ENCODE assay signal across 7 mouse cellular contexts in genomic region chr16:62846498-62847312, GRCm38 (mm10). TPM values are rescaled to one million over a fixed set of nuclear protein-coding genes. Genes with fewer than 3 reads are reported as not detected.
DNase-seq lines count a peak whose midpoint lies in the region; ATAC-seq lines count a peak whose summit lies in the region.

TSS of gene Arl13b (minus strand) at chr16:62847040.

- no peaks in the 10 kb centered on the region; the same call in 1 of the 2 replicates for H3K4me1 ChIP-seq in embryonic facial prominence, embryonic 11.5 days (ENCODE audit: control insufficient read depth, insufficient read depth, low read length)
- H3K4me1 ChIP-seq in limb, embryonic 10.5 days = peaks cover 17% of the 10 kb centered on the region; the same call in 1 of the 2 replicates
- peaks cover 22% of the 10 kb centered on the region for H3K4me1 ChIP-seq in midbrain, embryonic 13.5 days (replicated peaks)

- H3K4me3 ChIP-seq in embryonic facial prominence, embryonic 11.5 days (ENCODE audit: low read depth, low read length) = peak within 1 kb of the TSS; percentile 83
- H3K4me3 ChIP-seq in limb, embryonic 10.5 days = peak within 1 kb of the TSS; percentile 90
- peak within 1 kb of the TSS; percentile 67 for H3K4me3 ChIP-seq in midbrain, embryonic 13.5 days (replicated peaks)

- peak within 1 kb of the TSS; percentile 77 for H3K9ac ChIP-seq in embryonic facial prominence, embryonic 11.5 days (replicated peaks; ENCODE audit: low read length)
- H3K9ac ChIP-seq in midbrain, embryonic 13.5 days (replicated peaks) = peak within 1 kb of the TSS; percentile 85

- ATAC-seq in embryonic facial prominence, embryonic 11.5 days (replicated peaks; ENCODE audit: insufficient number of reproducible peaks, low FRiP score, low TSS enrichment, low read depth) = peak; percentile 100
- peak; percentile 97 for ATAC-seq in granulocyte monocyte progenitor cell, adult 5-6 weeks (replicated peaks; ENCODE audit: poor library complexity, severe bottlenecking)
- peak; percentile 100 for ATAC-seq in midbrain, embryonic 13.5 days

- DNase-seq in adrenal gland, postnatal 14 days = peak; percentile 96
- DNase-seq in embryonic facial prominence, embryonic 11.5 days (ENCODE audit: low spot score) = peak; percentile 98
- DNase-seq in kidney, adult 11 months = peak; percentile 97
- DNase-seq in limb, embryonic 10.5 days (ENCODE audit: low spot score) = peak; percentile 90
- DNase-seq in spleen, adult 12 weeks (ENCODE audit: low spot score) = peak; percentile 83

- peak within 1 kb of the TSS; percentile 20; the same call in 1 of the 2 replicates for H3K27ac ChIP-seq in embryonic facial prominence, embryonic 11.5 days (replicated peaks; ENCODE audit: low read depth, low read length)
- H3K27ac ChIP-seq in limb, embryonic 10.5 days = peak within 1 kb of the TSS; percentile 88
- H3K27ac ChIP-seq in midbrain, embryonic 13.5 days = peak within 1 kb of the TSS; percentile 65; the same call in 1 of the 2 replicates

- H3K4me2 ChIP-seq in embryonic facial prominence, embryonic 11.5 days (ENCODE audit: low read depth, low read length) = peak within 1 kb of the TSS; percentile 81
- H3K4me2 ChIP-seq in midbrain, embryonic 13.5 days (replicated peaks) = peak within 1 kb of the TSS; percentile 77

- H3K27me3 ChIP-seq in embryonic facial prominence, embryonic 11.5 days (ENCODE audit: control insufficient read depth, insufficient read depth, low read length) = no peaks in the 10 kb centered on the region
- no peaks in the 10 kb centered on the region for H3K27me3 ChIP-seq in limb, embryonic 10.5 days (ENCODE audit: low read depth, poor library complexity, severe bottlenecking)
- H3K27me3 ChIP-seq in midbrain, embryonic 13.5 days = no peaks in the 10 kb centered on the region

- no peaks in the 10 kb centered on the region for H3K9me3 ChIP-seq in embryonic facial prominence, embryonic 11.5 days (replicated peaks; ENCODE audit: control insufficient read depth, low read length)
- no peaks in the 10 kb centered on the region for H3K9me3 ChIP-seq in limb, embryonic 10.5 days (replicated peaks)
- H3K9me3 ChIP-seq in midbrain, embryonic 13.5 days = no peaks in the 10 kb centered on the region

- no peaks in the 10 kb centered on the region for H3K36me3 ChIP-seq in embryonic facial prominence, embryonic 11.5 days (replicated peaks; ENCODE audit: control insufficient read depth, insufficient read depth, low read depth, low read length)
- H3K36me3 ChIP-seq in limb, embryonic 10.5 days = no peaks in the 10 kb centered on the region
- H3K36me3 ChIP-seq in midbrain, embryonic 13.5 days = no peaks in the 10 kb centered on the region

- under 1% methylated on average over 49 of the region's 52 CpGs for WGBS in embryonic facial prominence, embryonic 11.5 days
- WGBS in limb, embryonic 10.5 days = under 1% methylated on average over 52 of the region's 52 CpGs
- under 1% methylated on average over 52 of the region's 52 CpGs for WGBS in midbrain, embryonic 13.5 days

RNA-seq across cellular contexts. Expression of gene Arl13b, which starts in this region (rescaled TPM):
- total RNA-seq in adrenal gland, postnatal 14 days (2021) = 11.9 and 13.4 TPM in 2 replicates
- 19.9 and 22.6 TPM in 2 replicates for polyA plus RNA-seq in embryonic facial prominence, embryonic 11.5 days (2014; fragmentation: Nextera tagmentation; extraction: Ambion mirVana)
- total RNA-seq in granulocyte monocyte progenitor cell, adult 5-6 weeks (2014; fragmentation: Nextera tagmentation) = 6.9 and 10.7 TPM in 2 replicates
- 7.7 and 8.4 TPM in 2 replicates for total RNA-seq in granulocyte monocyte progenitor cell, adult 5-6 weeks (2017)
- 16.2 and 18.1 TPM in 2 replicates for polyA plus RNA-seq in limb, embryonic 10.5 days (2016; fragmentation: Nextera tagmentation; extraction: Ambion mirVana)
- 13.3 and 14.8 TPM in 2 replicates for polyA plus RNA-seq in midbrain, embryonic 13.5 days (2015; fragmentation: Nextera tagmentation; extraction: Ambion mirVana)

Comparison
In these comparisons a context has a peak if more than half of its experiments do, and no peak if none do; other contexts are left out.
1. Peak in every context shown above with its lines: DNase-seq, ATAC-seq, H3K4me3 ChIP-seq and H3K27ac ChIP-seq.
2. H3K27ac ChIP-seq: peak in every context shown above with its lines; median percentile 88 in limb, embryonic 10.5 days; 65 in midbrain, embryonic 13.5 days; 20 in embryonic facial prominence, embryonic 11.5 days.